Mouse (Mus musculus): Measurements from ENCODE around the gene Lhx9. TPM values are rescaled to one million over a fixed set of nuclear protein-coding genes. Genes with fewer than 3 reads are reported as not detected.

Gene Lhx9
- total RNA-seq, 2 experiments from 2014 or later, result 0.12 TPM; not detected in 1

GRCm38 (mm10) chr1:138841306-138842095, 6.9 kb downstream of the Lhx9 start:
- intact Hi-C loops (cut with DNase I), result loop anchor here (5.0 to 10.0 kb wide), 2 partner anchors 121 to 583 kb away; partner anchors contain the start of genes Dennd1b and Zbtb41
- peak; percentile 59 to 62 for DNase-seq

GRCm38 (mm10) chr1:138840440-138841305, 7.7 kb downstream of the Lhx9 start:
- intact Hi-C loops (cut with DNase I), result loop anchor here (5.0 to 10.0 kb wide), 2 partner anchors 122 to 584 kb away; partner anchors contain the start of genes Dennd1b and Zbtb41

GRCm38 (mm10) chr1:138839809-138840430, 8.5 kb downstream of the Lhx9 start:
- intact Hi-C loops (cut with DNase I), result loop anchor here (5.0 to 10.0 kb wide), 3 partner anchors 122 to 585 kb away; partner anchors contain the start of genes Dennd1b and Zbtb41
- DNase-seq, result peak in 1 of 2 experiments; percentile 24

More at GRCm38 (mm10) chr1:138840440-138841305, 7.7 kb downstream of the Lhx9 start:
- DNase-seq, result peak; percentile 33 to 39

- DNase-seq, result no peak
- intact Hi-C loops (cut with DNase I), result loop anchor here (5.0 kb wide), 1 partner anchor 512 kb away; no protein-coding TSS in a partner anchor
Measured at GRCm38 (mm10) chr1:138839291-138839690, 9.1 kb downstream of the Lhx9 start.

- peak in 1 of 2 experiments; percentile 12 for DNase-seq
- intact Hi-C loops (cut with DNase I), result loop anchor here (5.0 kb wide), 1 partner anchor 511 kb away; no protein-coding TSS in a partner anchor
Measured at GRCm38 (mm10) chr1:138837786-138838743, 10.3 kb downstream of the Lhx9 start.

GRCm38 (mm10) chr1:138835355-138835900, 12.9 kb downstream of the Lhx9 start:
- DNase-seq, result peak; percentile 37 to 69
- intact Hi-C loops (cut with DNase I), result loop anchor here (1.0 to 5.0 kb wide), 4 partner anchors 247 to 508 kb away; no protein-coding TSS in a partner anchor

- intact Hi-C loops (cut with DNase I), result no loop called here
- DNase-seq, result peak; percentile 14 to 32
Measured at GRCm38 (mm10) chr1:138831309-138831708, 17.1 kb downstream of the Lhx9 start.

- no peak for DNase-seq
- intact Hi-C loops (cut with DNase I), result no loop called here
Measured at GRCm38 (mm10) chr1:138826841-138827240, 21.5 kb downstream of the Lhx9 start.

- no peak for DNase-seq
- intact Hi-C loops (cut with DNase I), result no loop called here
Measured at GRCm38 (mm10) chr1:138822985-138823322, 25.4 kb downstream of the Lhx9 start.

GRCm38 (mm10) chr1:138822255-138822984, 26.0 kb downstream of the Lhx9 start:
- intact Hi-C loops (cut with DNase I), result no loop called here
- DNase-seq, result no peak

- DNase-seq, result no peak
- intact Hi-C loops (cut with DNase I), result no loop called here
Measured at GRCm38 (mm10) chr1:138801732-138802131, 46.6 kb downstream of the Lhx9 start.

GRCm38 (mm10) chr1:138801296-138801695, 47.1 kb downstream of the Lhx9 start:
- intact Hi-C loops (cut with DNase I), result no loop called here
- no peak for DNase-seq

- no peak for DNase-seq
- intact Hi-C loops (cut with DNase I), result no loop called here
Measured at GRCm38 (mm10) chr1:138799692-138800314, 48.6 kb downstream of the Lhx9 start.

GRCm38 (mm10) chr1:138798110-138798509, 50.3 kb downstream of the Lhx9 start:
- no peak for DNase-seq

GRCm38 (mm10) chr1:138785856-138786255, 62.5 kb downstream of the Lhx9 start:
- intact Hi-C loops (cut with DNase I), result no loop called here
- DNase-seq, result no peak

More at GRCm38 (mm10) chr1:138798110-138798509, 50.3 kb downstream of the Lhx9 start:
- intact Hi-C loops (cut with DNase I), result no loop called here

GRCm38 (mm10) chr1:138784019-138784418, 64.4 kb downstream of the Lhx9 start:
- intact Hi-C loops (cut with DNase I), result no loop called here
- no peak for DNase-seq

Data from heart, postnatal 10 days (tissue).